ENCODE assay signal across 9 mouse cellular contexts in genomic region chr13:113870403-113870802, GRCm38 (mm10).
DNase-seq lines count a peak whose midpoint lies in the region; ATAC-seq and TF ChIP-seq lines count a peak whose summit lies in the region.
"Had no signal": no experiment of that assay in that cellular context is flagged by ENCODE, and none has a peak within 500 bp of the region (broad histone marks: within the 10 kb centered on the region; RNA-seq: fewer than 3 reads in every experiment).

No protein-coding gene starts in this region.

- H3K9me3 ChIP-seq in heart, embryonic 11.5 days (replicated peaks; ENCODE audit: control insufficient read depth, low read length) = no peaks in the 10 kb centered on the region
- H3K9me3 ChIP-seq in MEL (replicated peaks; ENCODE audit: insufficient read depth, low read length) = no peaks in the 10 kb centered on the region
- no peaks in the 10 kb centered on the region for H3K9me3 ChIP-seq in liver, embryonic 13.5 days (replicated peaks)
- no peaks in the 10 kb centered on the region for H3K9me3 ChIP-seq in forebrain, embryonic 12.5 days
- H3K9me3 ChIP-seq: neural tube, embryonic 15.5 days had no signal

- WGBS in heart, embryonic 11.5 days (ENCODE audit: insufficient replicate concordance) = 67% methylated on average over 15 of the region's 15 CpGs
- WGBS in liver, embryonic 13.5 days (ENCODE audit: insufficient replicate concordance) = 25% methylated on average over 15 of the region's 15 CpGs
- WGBS in small intestine, adult 2 months = 74% methylated on average over 15 of the region's 15 CpGs
- 87% methylated on average over 15 of the region's 15 CpGs for WGBS in forebrain, embryonic 12.5 days

- H3K79me2 ChIP-seq in MEL (ENCODE audit: control insufficient read depth, insufficient read depth, low read length, poor library complexity) = no peaks in the 10 kb centered on the region

- ATAC-seq in heart, embryonic 11.5 days (replicated peaks; ENCODE audit: insufficient number of reproducible peaks, low FRiP score, low TSS enrichment) = no peak
- ATAC-seq in liver, embryonic 13.5 days (ENCODE audit: low read depth) = peak; percentile 70
- no peak for ATAC-seq in forebrain, embryonic 12.5 days (ENCODE audit: low FRiP score)

- no peak overlapping the region for H3K4me3 ChIP-seq in heart, embryonic 11.5 days (ENCODE audit: low read depth, low read length)
- peak overlapping the region; percentile 44 to 50 for H3K4me3 ChIP-seq in MEL (ENCODE audit: control insufficient read depth in 1 of 2, insufficient read depth in 1 of 2, low read depth in 2 of 2, low read length in 2 of 2)
- peak overlapping the region; percentile 12 for H3K4me3 ChIP-seq in liver, embryonic 13.5 days (replicated peaks)
- H3K4me3 ChIP-seq in small intestine, adult 2 months (ENCODE audit: low read depth, low read length) = peak overlapping the region; percentile 34; the same call in 1 of the 2 replicates
- H3K4me3 ChIP-seq in forebrain, embryonic 12.5 days (replicated peaks) = no peak overlapping the region
- H3K4me3 ChIP-seq: neural tube, embryonic 15.5 days had no signal

- no peak for TF ChIP-seq CTCF in MEL (IDR thresholded peaks at IDR 0.05 in 2 of 3, conservative IDR thresholded peaks at IDR 0.05 in 1 of 3; ENCODE audit: control insufficient read depth in 1 of 3, insufficient read depth in 1 of 3, low read depth in 2 of 3, low read length in 3 of 3, poor library complexity in 1 of 3, severe bottlenecking in 1 of 3)
- TF ChIP-seq CTCF in small intestine, adult 2 months (IDR thresholded peaks at IDR 0.05; ENCODE audit: extremely low read depth, insufficient read length, insufficient replicate concordance, low read depth, low read length) = no peak

- no peak for TF ChIP-seq RAD21 in MEL (IDR thresholded peaks at IDR 0.05; ENCODE audit: low read depth, low read length)

- H3K27ac ChIP-seq in heart, embryonic 11.5 days (ENCODE audit: low read depth, low read length) = peak overlapping the region; percentile 12; the same call in 1 of the 2 replicates
- H3K27ac ChIP-seq in MEL (ENCODE audit: control insufficient read depth, low read depth, low read length) = peak overlapping the region; percentile 73
- peak overlapping the region; percentile 8; the same call in 1 of the 2 replicates for H3K27ac ChIP-seq in liver, embryonic 13.5 days
- H3K27ac ChIP-seq in small intestine, adult 2 months (ENCODE audit: insufficient read depth, low read depth, low read length) = no peak overlapping the region
- no peak overlapping the region for H3K27ac ChIP-seq in forebrain, embryonic 12.5 days
- H3K27ac ChIP-seq: neural tube, embryonic 15.5 days had no signal

- peak in 1 of 2 experiments; percentile 58; a peak in 1 of 4 replicates for TF ChIP-seq POLR2A in MEL (IDR thresholded peaks at IDR 0.05; ENCODE audit: control insufficient read depth in 1 of 2, insufficient read depth in 1 of 2, low read depth in 1 of 2, low read length in 2 of 2, poor library complexity in 1 of 2)
- TF ChIP-seq POLR2A in small intestine, adult 2 months (IDR thresholded peaks at IDR 0.05; ENCODE audit: low read depth, low read length) = no peak

- H3K36me3 ChIP-seq in heart, embryonic 11.5 days (ENCODE audit: control insufficient read depth, insufficient read depth, low read length) = no peaks in the 10 kb centered on the region
- H3K36me3 ChIP-seq in MEL (ENCODE audit: control insufficient read depth in 1 of 2, insufficient read depth in 2 of 2, low read length in 2 of 2) = peaks cover 0 to 11% of the 10 kb centered on the region in 2 experiments; a peak in 2 of 4 replicates
- 0 out of 2 replicates have a peak, but pooled peaks cover 4% of the 10 kb centered on the region for H3K36me3 ChIP-seq in liver, embryonic 13.5 days
- no peaks in the 10 kb centered on the region for H3K36me3 ChIP-seq in small intestine, adult 2 months (ENCODE audit: control insufficient read depth, insufficient read depth, low read length)
- H3K36me3 ChIP-seq in forebrain, embryonic 12.5 days (replicated peaks) = no peaks in the 10 kb centered on the region
- H3K36me3 ChIP-seq: neural tube, embryonic 15.5 days had no signal

- no peaks in the 10 kb centered on the region for H3K27me3 ChIP-seq in heart, embryonic 11.5 days (ENCODE audit: control insufficient read depth, insufficient read depth, low read length)
- no peaks in the 10 kb centered on the region for H3K27me3 ChIP-seq in MEL (ENCODE audit: control insufficient read depth in 1 of 2, insufficient read depth in 2 of 2, low read length in 2 of 2)
- H3K27me3 ChIP-seq in liver, embryonic 13.5 days = no peaks in the 10 kb centered on the region
- no peaks in the 10 kb centered on the region for H3K27me3 ChIP-seq in small intestine, adult 2 months (ENCODE audit: control insufficient read depth, insufficient read depth, low read length)
- no peaks in the 10 kb centered on the region for H3K27me3 ChIP-seq in forebrain, embryonic 12.5 days
- H3K27me3 ChIP-seq: neural tube, embryonic 15.5 days had no signal

- H3K4me1 ChIP-seq in heart, embryonic 11.5 days (ENCODE audit: control insufficient read depth, insufficient read depth, low read length) = peaks cover 19% of the 10 kb centered on the region; the same call in 1 of the 2 replicates
- H3K4me1 ChIP-seq in MEL (ENCODE audit: control insufficient read depth in 1 of 2, insufficient read depth in 2 of 2, low read length in 2 of 2) = peaks cover 7 to 11% of the 10 kb centered on the region in 2 experiments; a peak in 3 of 4 replicates
- peaks cover 31% of the 10 kb centered on the region for H3K4me1 ChIP-seq in liver, embryonic 13.5 days (replicated peaks)
- no peaks in the 10 kb centered on the region for H3K4me1 ChIP-seq in small intestine, adult 2 months (ENCODE audit: control insufficient read depth, insufficient read depth, insufficient read length, low read length)
- peaks cover 3% of the 10 kb centered on the region; the same call in 1 of the 2 replicates for H3K4me1 ChIP-seq in forebrain, embryonic 12.5 days

- intact Hi-C loops in heart, postnatal 36 days (cut with DNase I) = loop anchor here (10.0 kb wide), 2 partner anchors 414 to 1094 kb away; no protein-coding TSS in a partner anchor

- TF ChIP-seq EP300 in MEL (IDR thresholded peaks at IDR 0.05; ENCODE audit: low read depth in 1 of 2, low read length in 2 of 2) = peak; percentile 57 to 77; a peak in 3 of 4 replicates

- 0 out of 2 replicates have a peak overlapping the region, but pooled peaks have one; percentile 24 for H3K4me2 ChIP-seq in heart, embryonic 11.5 days
- peak overlapping the region; percentile 45 for H3K4me2 ChIP-seq in liver, embryonic 13.5 days
- no peak overlapping the region for H3K4me2 ChIP-seq in forebrain, embryonic 12.5 days
- H3K4me2 ChIP-seq: neural tube, embryonic 15.5 days had no signal

- no peak for DNase-seq in heart, postnatal 36 days
- peak; percentile 84 for DNase-seq in MEL (ENCODE audit: low read depth, low spot score)
- DNase-seq in liver, embryonic 13.5 days = no peak
- no peak for DNase-seq in layer of hippocampus, adult 8-10 months (ENCODE audit: low spot score in 2 of 2)
- no peak for DNase-seq in layer of hippocampus, postnatal 10 days (ENCODE audit: low spot score in 2 of 2)

- H3K9ac ChIP-seq in heart, embryonic 11.5 days (ENCODE audit: low read depth, low read length) = no peak overlapping the region
- peak overlapping the region; percentile 44 for H3K9ac ChIP-seq in MEL (ENCODE audit: control insufficient read depth, low read depth, low read length, poor library complexity, severe bottlenecking)
- peak overlapping the region; percentile 44; the same call in 1 of the 2 replicates for H3K9ac ChIP-seq in liver, embryonic 13.5 days
- H3K9ac ChIP-seq in forebrain, embryonic 12.5 days = no peak overlapping the region
- H3K9ac ChIP-seq: neural tube, embryonic 15.5 days had no signal

TF ChIP-seq in MEL, 35 proteins besides CTCF, POLR2A, EP300 and RAD21 (continues in another document):
- TF ChIP-seq POLR2AphosphoS5 (IDR thresholded peaks at IDR 0.05; ENCODE audit: borderline replicate concordance, low read depth, low read length) = no peak
- TF ChIP-seq MAZ (IDR thresholded peaks at IDR 0.05; ENCODE audit: low read depth, low read length) = no peak
- TF ChIP-seq RCOR1 (IDR thresholded peaks at IDR 0.05; ENCODE audit: low read depth, low read length) = 0 out of 2 replicates have a peak, but pooled peaks have one; percentile 14
- peak; percentile 68 for TF ChIP-seq GATA1 (IDR thresholded peaks at IDR 0.05; ENCODE audit: low read depth, low read length)
- peak; percentile 59; the same call in 1 of the 2 replicates for TF ChIP-seq TBP (IDR thresholded peaks at IDR 0.05; ENCODE audit: low read depth, low read length)
- TF ChIP-seq ZNF384 (IDR thresholded peaks at IDR 0.05; ENCODE audit: low read depth, low read length) = peak; percentile 16; the same call in 1 of the 2 replicates
- no peak for TF ChIP-seq KAT2A (conservative IDR thresholded peaks at IDR 0.05; ENCODE audit: low read depth, low read length)
- no peak for TF ChIP-seq CHD2 (IDR thresholded peaks at IDR 0.05; ENCODE audit: low read length)
- peak; percentile 64; the same call in 1 of the 2 replicates for TF ChIP-seq HCFC1 (IDR thresholded peaks at IDR 0.05; ENCODE audit: low read depth, low read length)
- no peak for TF ChIP-seq MAFK (IDR thresholded peaks at IDR 0.05; ENCODE audit: borderline replicate concordance, low read depth, low read length)
- TF ChIP-seq MYB (IDR thresholded peaks at IDR 0.05; ENCODE audit: low read depth, low read length) = no peak
- TF ChIP-seq ZC3H11A (IDR thresholded peaks at IDR 0.05; ENCODE audit: low read depth, low read length) = no peak
- no peak for TF ChIP-seq CHD1 (IDR thresholded peaks at IDR 0.05; ENCODE audit: low read depth, low read length)
- TF ChIP-seq UBTF (IDR thresholded peaks at IDR 0.05; ENCODE audit: borderline replicate concordance, insufficient read depth, low read depth, low read length) = no peak
- TF ChIP-seq JUND (IDR thresholded peaks at IDR 0.05; ENCODE audit: low read depth, low read length) = no peak
- TF ChIP-seq MEF2A (IDR thresholded peaks at IDR 0.05; ENCODE audit: extremely low read depth, insufficient replicate concordance, low read depth, low read length, poor library complexity, severe bottlenecking) = no peak
- TF ChIP-seq ZMIZ1 (IDR thresholded peaks at IDR 0.05; ENCODE audit: low read depth, low read length) = no peak
- peak; percentile 73 for TF ChIP-seq TAL1 (IDR thresholded peaks at IDR 0.05; ENCODE audit: low read length)
- peak; percentile 55 for TF ChIP-seq NELFE (IDR thresholded peaks at IDR 0.05; ENCODE audit: low read depth, low read length)
- TF ChIP-seq USF2 (IDR thresholded peaks at IDR 0.05; ENCODE audit: borderline replicate concordance in 1 of 2, insufficient read depth in 1 of 2, low read depth in 1 of 2, low read length in 2 of 2) = peak; percentile 28 to 73; a peak in 2 of 4 replicates
- TF ChIP-seq POLR2AphosphoS2 (IDR thresholded peaks at IDR 0.05; ENCODE audit: low read length) = no peak
- peak; percentile 68; the same call in 1 of the 2 replicates for TF ChIP-seq TCF12 (IDR thresholded peaks at IDR 0.05; ENCODE audit: low read depth, low read length)
- no peak for TF ChIP-seq GABPA (IDR thresholded peaks at IDR 0.05; ENCODE audit: low read depth, low read length)

Comparison
In these comparisons a context has a peak if more than half of its experiments do, and no peak if none do; other contexts are left out.
1. H3K27ac ChIP-seq: peak in heart, embryonic 11.5 days (single experiment), MEL (single experiment) and liver, embryonic 13.5 days (single experiment); none in small intestine, adult 2 months (single experiment) and forebrain, embryonic 12.5 days (single experiment).
2. H3K4me3 ChIP-seq: peak in MEL (2 of 2), liver, embryonic 13.5 days (single experiment) and small intestine, adult 2 months (single experiment); none in heart, embryonic 11.5 days (single experiment) and forebrain, embryonic 12.5 days (single experiment).
3. H3K9ac ChIP-seq: peak in MEL (single experiment) and liver, embryonic 13.5 days (single experiment); none in heart, embryonic 11.5 days (single experiment) and forebrain, embryonic 12.5 days (single experiment).